Mouse (Mus musculus) thymus, adult 2 months (tissue): ENCODE measurements around the gene Dydc1.

Experiments
- CTCF ChIP-seq: fragments of 200-500 bp; IDR thresholded peaks from 2 replicates; pipeline ENCODE4 v1.5.1; 2012; ENCODE audit warnings: mild to moderate bottlenecking, control low read depth, low read length, moderate library complexity, borderline replicate concordance; ENCODE audit not compliant: control insufficient read depth, poor library complexity, insufficient read depth; ENCODE audit errors: extremely low read depth
- POLR2A ChIP-seq: fragments of 200-500 bp; IDR thresholded peaks from 2 replicates; pipeline ENCODE4 v1.6.1; 2012; ENCODE audit warnings: mild to moderate bottlenecking, low read length, control low read depth, moderate library complexity; ENCODE audit not compliant: control insufficient read depth, poor library complexity, insufficient read depth; ENCODE audit errors: extremely low read depth

GRCm38 (mm10) chr14:41069108-41069507 is 3.6 kb upstream of the Dydc1 start, which contains the start of gene Dydc2:
- TF ChIP-seq CTCF (no peak), POLR2A (no peak)
